Mouse (Mus musculus): ENCODE data around the gene Nemp2.

DNA sequence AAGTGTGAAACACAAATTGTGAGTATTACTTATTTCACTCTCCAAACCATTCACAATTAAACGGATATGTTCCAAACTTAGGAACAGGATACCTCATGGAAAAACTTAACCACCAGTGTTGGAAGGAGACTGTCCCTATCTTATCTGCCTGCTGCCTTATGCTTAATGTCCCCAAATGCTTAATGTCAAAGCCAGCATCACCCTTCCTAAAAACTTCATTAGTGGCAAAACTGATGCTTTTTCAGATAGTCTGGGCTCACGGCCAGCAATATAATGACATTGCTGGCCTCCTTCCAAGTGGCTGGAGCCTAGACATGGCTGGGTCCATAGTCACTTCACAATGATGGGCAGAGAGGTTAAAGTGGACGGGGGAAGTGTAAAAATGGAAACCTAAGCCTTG is 46.1 kb downstream of the Nemp2 start:
- TF ChIP-seq POLR2A (IDR thresholded peaks at IDR 0.05; ENCODE audit: extremely low read depth, insufficient read depth, low read length) = no peak
- TF ChIP-seq CTCF (IDR thresholded peaks at IDR 0.05; ENCODE audit: low read depth, low read length) = no peak

Measured in liver, adult 2 months (tissue).